Mouse (Mus musculus) lung, embryonic 14.5 days (tissue): ENCODE results near the gene Tmprss15. TPM values are rescaled to one million over a fixed set of nuclear protein-coding genes. Genes with fewer than 3 reads are reported as not detected.

Experiments used
- ATAC-seq: fragments of 200-750 bp; cut with Nextera tagmentation; 2 replicates; pipeline ENCODE4 v1.8.0; 2017; ENCODE audit warnings: mild to moderate bottlenecking, moderate TSS enrichment, moderate library complexity; ENCODE audit not compliant: insufficient read depth
- DNase-seq: peaks from one replicate; pipeline ENCODE4 v3.0.0-alpha.2; 2015
- H3K27ac ChIP-seq: fragments of 300-500 bp; sonication (generic); 2 replicates; pipeline ENCODE4 v1.5.1; 2014; ENCODE audit warnings: low read depth, mild to moderate bottlenecking, moderate library complexity
- H3K27me3 ChIP-seq: fragments of 300-500 bp; sonication (generic); 2 replicates; pipeline ENCODE4 v1.6.1; 2014; ENCODE audit warnings: low read length, control low read depth; ENCODE audit not compliant: insufficient read depth
- H3K36me3 ChIP-seq: fragments of 300-500 bp; sonication (generic); 2 replicates; pipeline ENCODE4 v1.6.1; 2014; ENCODE audit warnings: control low read depth; ENCODE audit not compliant: insufficient read depth
- H3K4me1 ChIP-seq: fragments of 300-500 bp; sonication (generic); 2 replicates; pipeline ENCODE4 v1.6.1; 2014; ENCODE audit warnings: antibody characterized with exemption, control low read depth; ENCODE audit not compliant: insufficient read depth
- H3K4me2 ChIP-seq: fragments of 300-500 bp; sonication (generic); 2 replicates; pipeline ENCODE4 v1.6.1; 2014; ENCODE audit warnings: mild to moderate bottlenecking
- H3K4me3 ChIP-seq: fragments of 300-500 bp; sonication (generic); 2 replicates; pipeline ENCODE4 v1.5.1; 2014; ENCODE audit warnings: low read depth, low read length
- H3K9ac ChIP-seq: fragments of 300-500 bp; sonication (generic); 2 replicates; pipeline ENCODE4 v1.6.1; 2014
- H3K9me3 ChIP-seq: fragments of 300-500 bp; sonication (generic); 2 replicates; pipeline ENCODE4 v1.6.1; 2016; ENCODE audit warnings: low read depth, low read length, control low read depth
- CTCF ChIP-seq: IDR thresholded peaks from 2 replicates; pipeline ENCODE4 v1.5.1; 2016; ENCODE audit warnings: antibody characterized with exemption, low read depth
- WGBS: fragments of 180-500 bp; shearing (Covaris S2); extraction: QIAGEN DNeasy Blood & Tissue Kit; methylation state at CpG from one replicate; pipeline ENCODE4 v1.1.7; 2014; 5-methylcytosine and 5-hydroxymethylcytosine counted together
- polyA plus RNA-seq: library from polyadenylated mRNA; unstranded; fragments of >200 nt; fragmentation: Nextera tagmentation; extraction: Ambion mirVana; gene quantifications from 2 replicates; pipeline ENCODE4 v1.2.1, GENCODE M21; 2014

The Tmprss15 gene
- polyA plus RNA-seq, 1 experiment from 2014 or later: not detected

GRCm38 (mm10) chr16:79058775-79059558, 31.9 kb downstream of the Tmprss15 start:
- no peaks in the 10 kb centered on the region for H3K36me3 ChIP-seq
- H3K27me3 ChIP-seq: no peaks in the 10 kb centered on the region
- H3K4me3 ChIP-seq: no peak overlapping the region
- no peak overlapping the region for H3K27ac ChIP-seq
- H3K4me1 ChIP-seq: no peaks in the 10 kb centered on the region
- no peak overlapping the region for H3K9ac ChIP-seq
- no peaks in the 10 kb centered on the region for H3K9me3 ChIP-seq
- peak; percentile 67 for TF ChIP-seq CTCF
- DNase-seq: peak; percentile 73
- WGBS: 37% methylated on average over 12 of the region's 12 CpGs
- peak; percentile 47; the same call in 1 of the 2 replicates for ATAC-seq
- H3K4me2 ChIP-seq: no peak overlapping the region

- no peaks in the 10 kb centered on the region for H3K36me3 ChIP-seq
- no peak overlapping the region for H3K4me3 ChIP-seq
- no peak for TF ChIP-seq CTCF
- 31% methylated on average over 2 of the region's 2 CpGs for WGBS
- no peak for ATAC-seq
- no peak overlapping the region for H3K9ac ChIP-seq
- no peak overlapping the region for H3K4me2 ChIP-seq
- DNase-seq: no peak
- H3K27me3 ChIP-seq: no peaks in the 10 kb centered on the region
- no peak overlapping the region for H3K27ac ChIP-seq
- no peaks in the 10 kb centered on the region for H3K4me1 ChIP-seq
- H3K9me3 ChIP-seq: no peaks in the 10 kb centered on the region
These were observed 58.3 kb downstream of the Tmprss15 start for GRCm38 (mm10) chr16:79032593-79032992.

DNA sequence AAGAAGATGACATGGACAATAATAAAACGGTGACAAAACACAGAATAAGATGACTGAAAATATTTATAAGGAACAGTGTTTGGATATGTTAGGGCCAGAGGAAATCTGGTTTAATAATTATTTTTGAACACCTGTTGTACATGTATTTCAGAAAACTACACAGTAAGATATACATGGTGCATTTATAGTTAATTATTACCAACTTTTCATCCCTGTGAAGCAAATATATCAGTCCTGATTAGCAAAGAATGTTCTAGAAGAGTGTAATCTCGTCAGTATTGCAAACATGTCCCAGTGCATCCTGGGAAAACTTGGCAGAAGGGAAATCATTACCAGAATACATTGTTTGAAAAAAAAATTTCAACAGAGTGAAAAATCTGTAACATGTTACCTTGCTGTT, 88.1 kb downstream of the Tmprss15 start:
- DNase-seq: no peak
- no peak overlapping the region for H3K27ac ChIP-seq
- no peak overlapping the region for H3K9ac ChIP-seq
- H3K4me1 ChIP-seq: no peaks in the 10 kb centered on the region
- ATAC-seq: no peak
- no peaks in the 10 kb centered on the region for H3K36me3 ChIP-seq
- WGBS: 55% methylated on average over 2 of the region's 2 CpGs
- H3K4me2 ChIP-seq: no peak overlapping the region
- no peaks in the 10 kb centered on the region for H3K27me3 ChIP-seq
- no peaks in the 10 kb centered on the region for H3K9me3 ChIP-seq
- TF ChIP-seq CTCF: no peak
- no peak overlapping the region for H3K4me3 ChIP-seq

DNA sequence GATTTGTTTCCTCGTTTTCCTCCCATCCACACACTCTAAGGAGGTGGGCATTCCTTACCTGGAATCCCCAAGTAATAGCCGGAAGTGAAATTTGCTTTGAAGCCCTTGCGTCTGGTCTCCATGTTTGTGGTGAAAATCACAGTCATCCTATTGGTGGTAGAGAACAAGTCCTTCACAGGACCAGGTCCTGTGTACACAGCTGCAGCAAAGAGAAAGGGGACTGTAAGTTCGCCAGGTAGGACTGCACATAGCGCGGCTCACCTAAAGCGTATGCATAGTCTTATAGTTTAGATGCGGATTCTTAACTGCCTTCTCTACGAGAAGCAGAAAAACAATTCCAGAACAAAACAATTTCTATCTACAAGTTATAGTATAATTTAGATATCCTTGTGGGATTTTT, 89.2 kb downstream of the Tmprss15 start:
- WGBS: 67% methylated on average over 9 of the region's 9 CpGs
- H3K27me3 ChIP-seq: no peaks in the 10 kb centered on the region
- DNase-seq: peak; percentile 1
- H3K9ac ChIP-seq: no peak overlapping the region
- H3K9me3 ChIP-seq: no peaks in the 10 kb centered on the region
- H3K4me2 ChIP-seq: no peak overlapping the region
- no peak overlapping the region for H3K4me3 ChIP-seq
- no peaks in the 10 kb centered on the region for H3K36me3 ChIP-seq
- no peaks in the 10 kb centered on the region for H3K4me1 ChIP-seq
- TF ChIP-seq CTCF: no peak
- no peak overlapping the region for H3K27ac ChIP-seq
- ATAC-seq: peak; percentile 44; the same call in 1 of the 2 replicates

DNA sequence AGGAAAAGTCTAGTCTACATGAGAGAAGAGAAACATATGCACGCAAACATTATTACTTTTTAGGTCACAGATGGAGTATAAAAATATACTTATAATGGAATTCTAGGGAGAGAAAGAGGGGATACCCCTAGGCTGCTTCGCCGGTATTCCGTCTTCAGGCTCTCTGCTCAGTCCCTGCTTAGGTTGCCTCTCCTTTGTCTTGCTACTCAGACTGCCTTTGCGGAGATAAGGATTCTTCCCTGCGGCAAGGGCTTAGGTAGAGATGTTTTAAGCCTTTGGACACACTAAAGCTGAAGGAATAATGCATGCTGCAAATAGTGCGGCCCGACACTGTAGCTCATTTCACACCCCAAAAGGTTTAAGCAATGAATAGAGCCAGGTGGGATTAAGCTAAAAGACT, 114.5 kb downstream of the Tmprss15 start:
- TF ChIP-seq CTCF: no peak
- Histone ChIP-seq H3K4me3 (no peak overlapping the region), H3K9me3 (no peaks in the 10 kb centered on the region), H3K27ac (no peak overlapping the region), H3K4me2 (no peak overlapping the region), H3K4me1 (no peaks in the 10 kb centered on the region), H3K36me3 (no peaks in the 10 kb centered on the region), H3K27me3 (no peaks in the 10 kb centered on the region), H3K9ac (no peak overlapping the region)
- no peak for DNase-seq
- ATAC-seq: no peak
- 63% methylated on average over 8 of the region's 8 CpGs for WGBS

- WGBS: 73% methylated on average over 13 of the region's 13 CpGs
- no peak for ATAC-seq
- Histone ChIP-seq H3K9ac (no peak overlapping the region), H3K9me3 (no peaks in the 10 kb centered on the region), H3K36me3 (no peaks in the 10 kb centered on the region), H3K4me1 (no peaks in the 10 kb centered on the region), H3K27ac (no peak overlapping the region), H3K4me3 (no peak overlapping the region), H3K4me2 (no peak overlapping the region), H3K27me3 (no peaks in the 10 kb centered on the region)
- no peak for DNase-seq
- TF ChIP-seq CTCF: no peak
These were observed 116.8 kb downstream of the Tmprss15 start for GRCm38 (mm10) chr16:78974099-78974498.

- Histone ChIP-seq H3K4me1 (no peaks in the 10 kb centered on the region), H3K4me2 (peak overlapping the region; percentile 23; the same call in 1 of the 2 replicates), H3K9ac (no peak overlapping the region), H3K27me3 (no peaks in the 10 kb centered on the region), H3K36me3 (no peaks in the 10 kb centered on the region), H3K9me3 (no peaks in the 10 kb centered on the region), H3K4me3 (no peak overlapping the region), H3K27ac (no peak overlapping the region)
- DNase-seq (peak; percentile 84), ATAC-seq (peak; percentile 63; the same call in 1 of the 2 replicates)
- TF ChIP-seq CTCF: peak; percentile 68
- 23% methylated on average over 13 of the region's 13 CpGs for WGBS
These were observed 121.7 kb downstream of the Tmprss15 start for GRCm38 (mm10) chr16:78969091-78969731.
